In the genomic region with DNA sequence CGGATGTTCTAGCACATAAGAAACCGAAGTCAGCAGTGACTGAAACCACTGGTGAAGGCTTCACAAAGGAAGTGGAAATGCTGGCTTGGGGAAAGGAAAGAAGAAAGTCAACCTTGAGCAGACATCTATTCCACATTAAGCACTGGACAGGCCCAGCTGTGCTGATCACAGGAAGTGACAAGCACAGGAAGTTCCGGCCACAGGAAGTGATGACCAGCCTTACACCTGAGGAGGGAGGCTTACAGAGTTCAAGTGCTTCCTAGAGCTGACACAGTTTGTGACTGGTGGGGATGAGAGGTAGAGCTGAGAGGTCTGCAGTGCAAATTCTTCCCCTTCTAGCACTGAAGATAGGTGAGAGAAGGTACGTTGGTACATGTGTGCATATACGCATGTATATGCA, we compare ENCODE assay signal across 30 mouse cellular contexts.
A peak's percentile ranks its signal among the peaks of the same experiment; 100 is the strongest.
DNase-seq lines count a peak whose midpoint lies in the region; ATAC-seq and TF ChIP-seq lines count a peak whose summit lies in the region.
"Had no signal": no experiment of that assay in that cellular context is flagged by ENCODE, and none has a peak within 500 bp of the region (broad histone marks: within the 10 kb centered on the region; RNA-seq: fewer than 3 reads in every experiment).

No protein-coding gene starts in this region.

- no peaks in the 10 kb centered on the region for H3K9me3 ChIP-seq in forebrain, embryonic 11.5 days (ENCODE audit: control insufficient read depth, low read length)
- H3K9me3 ChIP-seq: embryonic facial prominence, embryonic 10.5 days; embryonic facial prominence, embryonic 13.5 days; forebrain, embryonic 13.5 days; heart, embryonic 15.5 days had no signal

- no peaks in the 10 kb centered on the region for H3K36me3 ChIP-seq in forebrain, embryonic 11.5 days (ENCODE audit: control insufficient read depth, insufficient read depth, low read length)
- H3K36me3 ChIP-seq: embryonic facial prominence, embryonic 10.5 days; embryonic facial prominence, embryonic 13.5 days; heart, embryonic 12.5 days; heart, embryonic 15.5 days had no signal

- 0 out of 2 replicates have a peak overlapping the region, but pooled peaks have one; percentile 18 for H3K27ac ChIP-seq in layer of hippocampus, adult 2 months
- 0 out of 2 replicates have a peak overlapping the region, but pooled peaks have one; percentile 10 for H3K27ac ChIP-seq in bone marrow macrophage, adult 2 months (ENCODE audit: insufficient read depth, low read depth, low read length)
- no peak overlapping the region for H3K27ac ChIP-seq in forebrain, embryonic 11.5 days (ENCODE audit: low read depth, low read length)
- H3K27ac ChIP-seq: embryonic facial prominence, embryonic 10.5 days; embryonic facial prominence, embryonic 13.5 days; forebrain, embryonic 13.5 days; heart, embryonic 15.5 days; hindbrain, embryonic 14.5 days; hindbrain, postnatal 0 days had no signal

- TF ChIP-seq CTCF in layer of hippocampus, adult 2 months (conservative IDR thresholded peaks at IDR 0.05): no peak
- no peak for TF ChIP-seq CTCF in bone marrow macrophage, adult 2 months (IDR thresholded peaks at IDR 0.05; ENCODE audit: low read depth, low read length)

- no peak overlapping the region for H3K9ac ChIP-seq in forebrain, embryonic 11.5 days (ENCODE audit: low read length)
- H3K9ac ChIP-seq: embryonic facial prominence, embryonic 13.5 days; forebrain, embryonic 13.5 days; heart, embryonic 12.5 days; heart, embryonic 15.5 days; hindbrain, embryonic 14.5 days had no signal

- H3K4me3 ChIP-seq in layer of hippocampus, adult 2 months: no peak overlapping the region
- no peak overlapping the region for H3K4me3 ChIP-seq in bone marrow macrophage, adult 2 months (ENCODE audit: insufficient read depth, low read length)
- no peak overlapping the region for H3K4me3 ChIP-seq in forebrain, embryonic 11.5 days (ENCODE audit: low read depth, low read length)
- H3K4me3 ChIP-seq: embryonic facial prominence, embryonic 10.5 days; embryonic facial prominence, embryonic 13.5 days; erythroblast, embryonic 14.5 days; forebrain, embryonic 13.5 days; heart, embryonic 12.5 days; heart, embryonic 15.5 days had no signal

- peak; percentile 53 to 54; a peak in 2 of 4 replicates for ATAC-seq in hematopoietic stem cell, adult 5-6 weeks (replicated peaks in 1 of 2; ENCODE audit: insufficient read depth in 1 of 2, low FRiP score in 2 of 2, low TSS enrichment in 1 of 2, low read depth in 1 of 2, poor library complexity in 2 of 2, severe bottlenecking in 2 of 2)
- no peak for ATAC-seq in forebrain, embryonic 11.5 days (replicated peaks; ENCODE audit: low FRiP score)
- ATAC-seq: forebrain, embryonic 13.5 days; forebrain, embryonic 16.5 days; hindbrain, postnatal 0 days; inflammation-experienced regulatory T-cells, adult 6 months had no signal

- H3K27me3 ChIP-seq in forebrain, embryonic 11.5 days (ENCODE audit: control insufficient read depth, insufficient read depth, low read length): no peaks in the 10 kb centered on the region
- H3K27me3 ChIP-seq: embryonic facial prominence, embryonic 13.5 days; forebrain, embryonic 13.5 days; heart, embryonic 12.5 days; heart, embryonic 15.5 days had no signal

- 92% methylated on average over 5 of the region's 5 CpGs for WGBS in forebrain, embryonic 11.5 days

- no peak overlapping the region for H3K4me2 ChIP-seq in forebrain, embryonic 11.5 days (ENCODE audit: low read depth, low read length, severe bottlenecking)
- H3K4me2 ChIP-seq: embryonic facial prominence, embryonic 13.5 days; forebrain, embryonic 13.5 days; heart, embryonic 12.5 days; heart, embryonic 15.5 days; hindbrain, embryonic 14.5 days had no signal

- peaks cover 7% of the 10 kb centered on the region for H3K4me1 ChIP-seq in bone marrow macrophage, adult 2 months (ENCODE audit: control insufficient read depth, insufficient read depth, low read length)
- H3K4me1 ChIP-seq in forebrain, embryonic 11.5 days (replicated peaks; ENCODE audit: control insufficient read depth, insufficient read depth, low read length): no peaks in the 10 kb centered on the region

- TF ChIP-seq POLR2A in bone marrow macrophage, adult 2 months (IDR thresholded peaks at IDR 0.05; ENCODE audit: borderline replicate concordance, low read depth, low read length): no peak

- DNase-seq in layer of hippocampus, adult 2 months (ENCODE audit: low spot score in 2 of 2): no peak
- no peak for DNase-seq in layer of hippocampus, postnatal 10 days (ENCODE audit: low spot score in 2 of 2)
- DNase-seq in forebrain, embryonic 11.5 days (ENCODE audit: low spot score): no peak
- DNase-seq in spleen, postnatal 14 days (ENCODE audit: low spot score in 2 of 2): no peak
- DNase-seq in c-Kit-positive CD71-positive TER-119-positive erythroid progenitor cells, embryonic 14.5 days (ENCODE audit: low spot score): no peak
- DNase-seq: adrenal gland, adult 2 months; adrenal gland, postnatal 14 days; B cell, adult 2 months; cerebellum, adult 11 months; cerebellum, adult 2 months; cerebellum, adult 9-11 months; cerebellum, postnatal 25 days; embryo, embryonic 11 days; gastrocnemius, postnatal 10 days; gastrocnemius, postnatal 36 days; heart, adult 18-20 months; heart, postnatal 10 days; heart, postnatal 36 days had no signal
